Mouse (Mus musculus) ovary, adult 2 months (tissue): ENCODE data around the gene Dennd5a. TPM values are rescaled to one million over a fixed set of nuclear protein-coding genes. Genes with fewer than 3 reads are reported as not detected.

Experiments used
- polyA plus RNA-seq: library from polyadenylated mRNA; depleted of rRNA; stranded (reverse); fragments of >200 nt; gene quantifications from 2 replicates; pipeline ENCODE4 v1.2.3, GENCODE M21; 2012; rRNA removed

Gene Dennd5a
- 111 and 113 TPM in 2 replicates for polyA plus RNA-seq

DNA sequence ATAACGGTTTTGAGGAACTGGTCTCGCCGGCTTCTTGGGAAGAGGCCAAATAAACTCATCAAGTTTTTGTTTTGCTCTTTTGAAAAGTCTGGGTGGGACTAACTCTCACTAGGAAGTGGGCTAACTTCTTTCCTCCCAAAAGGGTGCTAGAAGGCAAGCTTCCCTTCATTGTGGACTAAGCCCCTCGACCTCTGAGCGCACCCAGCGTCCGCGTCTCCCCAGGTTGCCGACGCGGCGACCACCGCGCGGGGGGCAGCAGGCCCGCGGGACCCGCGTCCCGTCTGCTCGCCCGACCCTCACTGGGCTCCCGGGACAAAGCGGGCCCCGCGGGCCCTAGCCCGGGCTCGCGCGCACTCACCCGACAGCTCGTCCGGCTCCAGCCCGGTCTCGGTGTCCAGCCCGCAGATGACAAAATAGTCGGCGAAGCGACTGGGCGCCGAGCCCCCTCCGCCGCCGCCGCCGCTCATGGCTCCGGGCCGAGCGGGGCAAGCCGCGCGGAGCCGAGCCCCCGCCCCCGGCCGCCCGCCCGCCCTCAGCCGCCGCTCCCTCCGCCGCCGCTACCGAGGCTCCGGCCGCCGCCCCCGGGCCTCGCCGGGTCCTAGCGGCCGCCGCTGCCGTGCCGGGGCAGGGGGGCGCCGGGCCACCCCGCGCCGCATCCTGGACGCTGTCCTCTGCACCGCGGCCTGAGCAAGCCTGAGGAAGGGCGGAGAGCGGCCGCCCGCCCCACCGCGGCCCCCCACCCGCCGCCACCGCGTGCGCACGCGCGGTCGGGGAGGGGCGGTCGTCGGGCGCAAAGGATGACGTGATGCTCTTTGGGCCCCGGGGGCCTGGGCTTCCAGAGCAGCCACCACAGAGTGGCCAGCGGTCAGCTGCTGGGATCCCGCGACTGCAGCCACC, at the start of gene Dennd5a:
Gene Dennd5a, minus strand, starts transcription at position 755 of the 897 bp plus-strand sequence.

DNA sequence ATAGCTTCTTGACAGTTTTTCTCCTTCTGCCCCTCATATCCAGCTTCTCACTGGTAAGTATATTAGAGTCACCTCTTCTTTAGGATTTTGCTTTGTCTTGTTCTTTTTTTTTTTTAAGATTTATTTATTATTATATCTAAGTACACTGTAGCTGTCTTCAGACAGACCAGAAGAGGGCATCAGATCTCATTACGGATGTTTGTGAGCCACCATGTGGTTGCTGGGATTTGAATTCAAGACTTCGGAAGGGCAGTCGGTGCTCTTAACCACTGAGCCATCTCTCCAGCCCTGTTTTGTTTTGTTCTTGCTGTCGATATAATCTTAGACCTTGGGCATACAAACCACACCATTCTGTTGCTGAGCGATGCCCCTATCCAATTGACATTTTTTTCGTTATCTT, 26.5 kb upstream of the Dennd5a start, which contains the start of gene Tmem41b:
Gene Tmem41b, minus strand, starts transcription at position 155 of the 400 bp plus-strand sequence.

DNA sequence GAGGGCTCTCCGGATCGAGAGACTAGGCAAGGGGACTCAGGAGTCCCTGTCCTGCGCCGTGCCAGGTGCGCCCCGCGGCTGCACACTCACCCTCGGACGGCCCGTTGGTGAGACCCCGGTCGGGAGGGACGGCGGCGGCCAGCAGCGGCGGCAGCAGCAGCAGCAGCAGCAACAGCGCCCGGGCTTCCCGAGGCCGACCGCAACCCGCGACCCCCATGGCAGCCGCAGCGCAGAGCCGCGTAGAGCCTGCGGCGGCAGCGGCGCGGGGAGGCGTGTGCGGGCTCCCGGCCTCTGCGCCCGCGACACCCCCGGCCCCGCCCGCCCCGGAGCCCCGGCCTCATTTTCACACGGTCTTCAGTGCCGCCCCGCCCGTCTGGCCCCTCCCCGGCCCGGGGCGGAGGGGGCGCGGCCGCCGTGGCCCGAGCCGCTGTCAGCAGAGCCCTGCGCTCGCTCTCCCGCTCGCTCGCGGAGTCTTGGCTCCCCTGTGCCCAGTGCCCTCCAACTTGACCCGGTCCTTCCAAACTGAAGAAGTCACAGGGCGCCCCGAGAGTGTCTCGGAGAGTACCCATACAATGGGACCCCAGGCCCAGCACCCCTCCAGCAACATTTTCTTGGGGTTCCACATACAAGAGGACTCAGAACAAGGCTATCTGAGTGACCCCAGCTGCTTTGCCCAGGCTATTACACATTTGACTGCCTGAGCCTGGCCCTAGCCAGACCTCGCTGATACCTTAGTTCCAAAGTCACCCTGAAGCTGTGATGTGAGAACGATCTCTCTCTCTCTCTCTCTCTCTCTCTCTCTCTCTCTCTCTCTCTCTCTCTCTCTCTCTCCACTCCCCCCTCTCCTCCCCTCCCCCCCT, 94.7 kb downstream of the Dennd5a start, which contains the start of gene Scube2:
Gene Scube2, minus strand, starts transcription at position 310 of the 860 bp plus-strand sequence.

Other genes starting within 250 kb of the Dennd5a start
- 12.5 and 13.2 TPM in 2 replicates for gene BC051019, start 236.6 kb downstream of the Dennd5a start, polyA plus RNA-seq
- gene Ascl3, start 228.7 kb downstream of the Dennd5a start, polyA plus RNA-seq: 0.26 TPM in 1 of 2 replicates, not detected in the other
- 24.8 and 25.9 TPM in 2 replicates for gene Tmem9b, start 207.6 kb downstream of the Dennd5a start, polyA plus RNA-seq
- 0.05 and 0.63 TPM in 2 replicates for gene Nrip3, start 178.4 kb downstream of the Dennd5a start, polyA plus RNA-seq
- 2.0 TPM in 2 replicates for gene Scube2, start 94.8 kb downstream of the Dennd5a start, polyA plus RNA-seq
- gene Tmem41b, start 26.5 kb upstream of the Dennd5a start, polyA plus RNA-seq: 18.5 and 20.0 TPM in 2 replicates
- 16.3 and 26.9 TPM in 2 replicates for gene Ipo7, start 57.8 kb upstream of the Dennd5a start, polyA plus RNA-seq
- gene Zfp143, start 100.7 kb upstream of the Dennd5a start, polyA plus RNA-seq: 16.8 and 21.8 TPM in 2 replicates
- gene Wee1, start 161.6 kb upstream of the Dennd5a start, polyA plus RNA-seq: 11.1 and 18.3 TPM in 2 replicates